Mouse (Mus musculus) MN1 (cell line): ENCODE measurements around the gene Foxn3.
A peak's percentile ranks its signal among the peaks of the same experiment; 100 is the strongest.
"Not testable (repeated sequence)": the region's sequence is repeated elsewhere in the genome, so short reads cannot be mapped to it uniquely, and the experiment has no call there.

Experiments
- DNase-seq: peaks from one replicate; pipeline ENCODE4 v3.0.0-alpha.2; 2016; ENCODE audit warnings: low spot score

The Foxn3 gene

DNA sequence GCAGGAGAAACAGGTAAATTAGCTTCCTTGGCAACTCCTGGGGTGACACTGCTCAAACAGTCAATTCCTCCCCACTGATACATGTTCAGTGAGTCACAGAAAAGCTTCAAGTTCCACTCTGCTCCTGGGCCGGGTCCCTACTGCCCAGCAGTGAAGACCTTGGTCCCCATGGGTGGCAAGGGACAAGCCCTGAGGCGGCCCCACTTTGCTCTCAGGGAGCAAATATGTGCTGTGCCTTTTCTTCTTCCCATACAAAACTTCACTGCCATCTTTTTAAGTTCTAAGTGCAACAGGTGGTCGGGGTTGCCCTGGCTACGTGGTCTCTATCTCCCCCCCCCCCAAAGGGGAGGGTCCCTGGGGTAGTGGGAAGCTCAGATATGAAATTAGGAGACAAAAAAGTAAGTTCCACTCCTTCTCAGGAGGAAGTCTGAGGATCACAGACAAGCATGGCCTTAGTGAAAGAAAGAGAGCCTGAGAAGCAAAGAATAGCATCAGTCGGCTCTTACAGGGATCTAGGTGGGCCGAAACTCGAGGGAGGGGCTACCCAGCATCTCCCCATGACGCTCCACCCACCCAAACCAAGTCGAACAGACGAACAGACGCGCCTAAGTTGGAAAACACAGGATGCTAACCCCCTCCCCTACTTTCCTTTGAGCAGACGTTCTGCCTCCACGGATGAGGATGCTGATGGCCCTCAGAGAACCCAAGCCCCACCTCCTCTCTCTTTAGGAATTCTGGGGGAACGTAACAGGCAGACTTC is 342.1 kb downstream of the Foxn3 start:
- DNase-seq = no peak

DNA sequence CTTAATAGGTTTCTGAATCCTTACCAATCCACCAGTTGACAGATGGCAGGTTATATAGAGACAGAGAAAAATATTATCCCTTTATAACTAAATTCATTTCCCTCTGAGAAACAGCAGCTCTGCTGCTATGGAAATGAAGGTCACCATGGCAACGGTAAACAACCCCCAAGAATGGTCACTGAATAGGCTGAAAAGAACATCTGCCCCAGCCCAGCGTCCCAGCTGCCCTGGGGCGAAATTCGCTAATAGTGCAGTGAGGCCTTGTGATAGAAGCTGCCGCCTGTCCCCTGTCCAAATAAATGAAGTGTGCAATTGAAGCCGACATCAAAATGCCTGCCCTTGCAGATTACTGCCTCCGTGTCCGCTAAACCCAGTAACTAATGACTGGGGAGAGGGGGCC is 343.0 kb downstream of the Foxn3 start:
- no peak for DNase-seq

DNA sequence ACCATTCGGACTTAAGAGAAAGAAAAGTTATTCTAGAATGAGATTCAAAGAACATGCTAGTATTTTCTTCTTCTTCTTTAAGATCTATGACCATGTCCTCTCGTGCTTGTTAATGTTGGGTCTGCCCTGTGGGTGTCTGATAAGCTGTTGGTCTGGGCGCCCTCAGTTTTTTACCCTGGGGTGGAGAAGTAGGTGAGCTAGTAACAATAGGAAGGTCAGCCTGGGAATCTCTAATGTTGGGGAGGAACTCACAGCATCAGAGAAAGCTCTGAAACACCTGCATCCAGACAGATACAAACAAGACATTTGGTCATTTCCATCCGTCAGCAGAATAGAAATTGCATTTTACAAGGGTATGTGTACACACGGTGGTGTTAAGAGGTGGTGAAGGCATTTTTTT is 343.6 kb downstream of the Foxn3 start:
- DNase-seq = no peak

DNA sequence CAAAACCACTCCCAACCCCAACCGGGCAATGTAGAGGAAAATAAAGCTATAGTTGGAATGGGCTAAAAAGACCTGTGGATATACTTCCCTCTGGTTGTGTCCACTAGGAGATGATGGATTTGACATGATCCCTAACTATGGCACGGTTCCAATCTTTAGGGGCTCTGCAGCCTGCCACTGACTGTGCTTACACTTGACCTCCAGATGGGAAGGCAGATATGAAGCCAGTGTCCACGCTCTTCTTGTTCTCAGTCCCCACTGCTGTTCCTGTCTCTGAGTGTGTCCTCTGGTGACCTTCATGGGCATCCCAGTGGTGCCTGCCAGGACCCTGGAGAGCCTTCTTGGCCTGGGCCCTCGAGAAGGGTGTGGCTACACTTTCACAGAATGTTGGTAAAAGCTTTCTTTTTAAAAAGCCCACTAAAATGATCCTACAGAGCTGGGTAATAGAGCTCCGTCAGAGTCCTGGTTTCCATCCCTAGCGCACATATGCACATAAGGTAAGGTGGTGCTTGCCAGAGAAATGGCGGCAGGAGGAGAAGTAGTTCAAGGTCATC is 346.2 kb downstream of the Foxn3 start:
- no peak for DNase-seq

DNA sequence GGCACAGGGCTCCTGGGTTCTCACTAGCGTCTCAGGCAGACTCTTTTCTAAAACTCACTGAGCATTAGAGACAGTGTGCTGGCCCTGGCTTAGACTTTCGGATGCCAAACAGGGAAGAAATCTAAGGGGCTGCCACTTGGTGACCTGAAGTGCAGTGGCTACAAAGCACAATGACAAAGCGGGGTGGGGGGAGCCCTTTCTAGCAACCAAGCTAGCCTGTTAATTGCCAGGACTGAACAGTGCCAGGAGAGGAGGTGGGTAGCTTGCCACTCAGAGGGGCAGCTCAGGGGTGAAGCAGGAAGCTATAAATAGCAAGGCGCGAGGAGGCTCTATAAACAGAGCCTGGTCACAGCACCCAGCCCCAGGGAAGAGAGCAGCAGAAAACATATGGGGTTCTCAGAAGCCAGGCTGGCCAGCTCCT is 347.0 kb downstream of the Foxn3 start:
- DNase-seq = no peak

DNA sequence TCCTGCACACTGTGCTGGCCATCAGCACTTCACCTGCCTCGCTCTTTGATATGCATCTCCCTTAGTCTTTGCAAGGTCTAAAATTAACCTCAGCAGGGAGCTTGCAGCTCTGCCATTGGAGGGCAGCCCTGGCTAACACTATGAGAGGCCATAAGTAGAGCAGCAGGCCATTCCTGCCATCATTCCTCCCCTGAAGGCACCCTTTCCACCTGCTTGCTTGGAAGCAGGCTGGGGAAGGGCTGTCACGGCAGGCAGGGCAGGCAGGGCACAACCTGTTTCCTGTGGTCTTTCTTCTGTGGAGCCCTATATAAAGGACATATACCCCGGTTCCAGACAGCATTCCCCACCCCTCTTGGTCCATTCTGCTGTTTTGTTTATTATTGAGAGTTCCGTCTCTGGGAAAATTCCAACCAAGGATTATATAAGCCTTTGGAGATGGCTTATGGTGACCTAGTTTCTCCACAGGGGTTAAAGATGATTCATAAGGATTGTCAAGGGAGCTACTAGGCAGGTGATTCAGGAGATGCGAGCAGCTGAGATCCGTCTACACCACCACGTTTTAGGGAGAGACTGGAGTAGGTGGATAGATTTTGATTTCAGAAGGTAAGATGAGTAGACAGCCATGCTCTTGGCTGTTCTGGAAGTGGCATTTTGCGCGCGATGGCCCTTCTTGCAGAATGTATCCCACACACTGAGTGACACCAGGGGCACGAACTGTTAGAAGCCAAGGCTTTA is 347.7 kb downstream of the Foxn3 start:
- DNase-seq = no peak

DNA sequence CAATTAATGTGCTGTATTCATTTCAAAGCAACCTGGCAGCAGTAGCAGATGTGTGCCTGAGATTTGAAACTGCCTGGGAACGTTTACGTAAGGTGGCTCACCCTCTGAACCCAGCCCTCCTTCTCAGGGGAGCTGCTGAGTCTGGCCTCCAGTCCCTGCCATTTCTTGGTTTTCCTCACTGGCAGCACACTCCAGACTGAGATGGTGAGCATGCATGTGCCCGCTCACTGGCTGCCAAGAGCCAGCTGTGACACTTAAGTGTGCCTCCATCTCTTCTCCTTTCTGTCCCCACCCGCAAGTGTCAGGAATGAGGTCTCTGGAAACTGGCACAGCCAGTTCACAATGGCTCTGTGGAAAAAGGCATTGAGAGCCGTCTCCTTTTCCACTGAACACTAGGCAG is 349.3 kb downstream of the Foxn3 start:
- no peak for DNase-seq

DNA sequence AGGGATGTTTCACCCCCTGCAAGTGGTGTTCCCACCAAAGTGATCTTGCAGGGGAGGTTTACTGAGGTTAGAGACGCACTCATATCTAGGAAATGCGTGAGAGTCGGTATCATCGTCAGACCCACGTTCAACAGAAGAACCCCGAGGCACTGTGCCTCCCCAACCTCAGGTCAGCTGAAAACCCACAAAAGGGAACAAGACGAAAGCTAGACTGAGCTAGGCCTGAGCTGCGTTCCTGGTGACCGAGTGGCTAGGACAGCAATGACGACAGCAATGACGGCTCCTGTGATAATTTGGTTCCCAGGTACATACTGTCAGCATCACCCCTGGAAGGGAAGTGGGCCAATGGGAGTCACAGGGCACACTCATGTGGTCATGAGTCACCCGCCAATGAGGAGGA is 350.2 kb downstream of the Foxn3 start:
- DNase-seq = no peak

DNA sequence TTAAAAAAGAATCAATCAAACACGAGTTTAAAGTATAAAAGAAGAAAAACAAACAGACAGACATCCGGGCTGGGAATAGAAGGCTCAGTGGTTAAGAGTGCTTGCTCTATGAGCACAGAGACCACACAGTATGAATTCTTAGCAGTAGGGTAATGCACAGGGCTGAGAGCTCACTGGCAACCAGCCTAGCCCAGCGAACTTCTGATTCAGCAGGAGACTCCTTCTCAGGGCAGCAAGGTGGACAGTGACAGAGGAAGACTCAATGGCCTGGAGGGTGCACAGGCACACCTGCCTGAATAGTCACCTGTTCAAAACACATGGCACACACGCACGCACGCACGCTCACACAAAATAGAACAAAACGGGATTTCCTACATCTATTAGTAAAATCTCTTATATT is 353.6 kb downstream of the Foxn3 start:
- no peak for DNase-seq

DNA sequence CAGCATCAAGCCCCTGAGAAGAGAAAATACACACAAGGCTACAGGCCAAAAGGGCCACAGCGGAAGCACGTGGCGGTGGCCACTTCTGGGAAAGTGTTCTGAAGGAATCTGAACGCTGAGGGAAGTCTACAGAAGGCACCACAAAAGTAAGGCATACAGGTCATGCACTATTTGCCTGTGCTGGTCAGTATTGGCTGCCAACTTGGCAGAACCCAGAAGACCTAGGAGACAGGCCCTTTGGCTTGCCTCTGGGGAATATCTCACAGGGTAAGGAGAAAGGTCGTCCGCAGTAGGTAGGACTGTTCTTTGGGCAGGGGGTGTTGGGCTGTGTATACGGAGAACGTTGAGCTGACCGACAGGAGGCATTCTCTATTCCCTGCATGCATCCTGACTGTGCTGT is 355.1 kb downstream of the Foxn3 start:
- no peak for DNase-seq

DNA sequence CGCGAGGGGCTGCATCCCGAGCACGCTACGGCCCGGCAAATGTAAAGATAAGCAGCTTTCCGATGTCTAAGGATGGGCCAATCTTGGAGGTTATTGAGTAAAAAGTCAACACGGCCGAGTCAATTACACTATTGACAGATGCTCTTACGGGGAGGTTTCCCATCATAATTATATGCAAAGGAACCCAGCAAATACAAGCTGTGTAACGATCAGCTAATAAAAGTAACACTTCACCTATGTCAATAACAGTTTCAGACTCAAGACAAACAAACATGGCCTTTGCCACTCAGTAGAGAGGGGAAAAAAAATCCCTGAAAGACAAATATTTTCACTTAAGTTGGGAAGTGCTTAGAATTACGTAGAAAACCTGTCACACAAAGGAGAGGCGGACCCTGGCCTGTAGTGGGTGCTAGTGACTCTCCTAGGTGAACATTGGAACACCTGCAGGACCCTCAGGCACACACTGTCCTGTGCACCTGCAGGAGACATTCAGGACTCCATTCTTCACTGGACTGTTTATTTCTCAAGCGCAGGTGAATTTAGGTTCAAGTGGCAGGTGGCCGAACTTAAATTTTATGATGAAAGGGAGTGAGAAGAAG is 356.3 kb downstream of the Foxn3 start:
- no peak for DNase-seq

DNA sequence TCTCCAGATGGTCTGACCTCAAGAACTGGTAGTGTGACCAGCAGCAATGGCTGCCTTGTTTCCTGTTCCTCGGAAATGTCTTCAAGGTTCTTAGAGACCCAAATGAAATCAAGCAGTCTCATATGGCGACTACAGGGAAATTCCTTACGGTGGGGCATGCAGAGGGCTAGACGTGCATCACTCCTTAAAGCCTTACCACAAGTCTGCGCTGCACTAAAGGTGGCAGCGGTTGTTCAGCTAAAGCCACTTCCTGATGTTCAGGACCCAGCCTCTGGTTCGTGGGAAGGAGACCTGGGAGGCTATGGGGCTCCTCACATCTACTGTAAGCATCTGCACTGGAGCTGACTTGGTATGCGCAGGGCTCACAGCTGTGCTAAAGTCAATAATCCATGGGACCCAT is 357.6 kb downstream of the Foxn3 start:
- no peak for DNase-seq

DNA sequence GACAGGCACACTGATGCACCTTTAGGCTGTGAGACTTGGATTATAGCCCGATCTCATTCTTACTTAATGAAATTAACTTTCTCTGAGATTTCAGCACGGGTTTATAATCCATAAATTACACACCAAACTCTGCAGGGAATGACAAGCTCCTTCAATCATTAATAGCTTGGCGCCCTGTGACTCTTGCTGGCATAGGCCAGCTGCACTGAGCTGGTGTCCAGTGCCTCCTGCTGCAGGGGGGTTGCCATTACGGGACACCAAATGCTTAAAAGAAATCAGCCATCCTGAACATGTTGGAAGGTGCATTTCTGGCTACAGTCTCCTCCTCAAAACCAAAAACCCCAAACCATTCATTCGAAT is 364.3 kb downstream of the Foxn3 start:
- DNase-seq = peak; percentile 29

DNA sequence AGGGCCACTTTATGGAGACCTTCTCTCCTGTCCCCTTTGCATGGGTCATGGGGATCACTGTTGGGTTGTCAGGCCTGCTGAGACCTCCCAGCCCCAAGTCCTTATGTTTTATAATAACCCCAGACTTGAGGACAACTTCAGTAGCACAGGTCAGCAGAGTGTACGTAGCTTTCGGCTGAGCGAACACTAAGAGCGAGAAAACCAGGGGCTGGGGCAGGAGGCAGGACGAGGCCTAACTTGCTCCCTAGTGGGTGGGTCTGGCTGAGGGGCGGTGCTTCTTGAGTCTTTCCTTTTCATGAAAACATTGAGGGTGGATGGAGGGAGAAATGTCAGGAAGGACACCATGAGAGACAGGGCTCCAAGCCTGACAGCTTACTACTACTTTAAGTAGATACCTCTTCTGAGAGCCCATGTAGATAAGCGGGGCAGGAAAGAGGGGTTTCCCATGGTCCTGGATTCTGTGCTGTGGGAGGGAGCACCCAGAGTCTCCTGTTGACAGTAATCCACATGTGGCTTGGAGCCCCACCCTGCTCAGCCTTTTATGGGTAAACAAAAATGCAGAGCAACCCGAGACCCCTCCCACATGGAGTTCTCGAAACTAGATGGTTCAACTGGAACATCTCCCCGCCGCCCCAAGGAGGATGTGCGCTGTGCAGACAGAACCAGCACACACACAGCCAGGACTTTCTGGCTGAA is 364.8 kb downstream of the Foxn3 start:
- no peak for DNase-seq

DNA sequence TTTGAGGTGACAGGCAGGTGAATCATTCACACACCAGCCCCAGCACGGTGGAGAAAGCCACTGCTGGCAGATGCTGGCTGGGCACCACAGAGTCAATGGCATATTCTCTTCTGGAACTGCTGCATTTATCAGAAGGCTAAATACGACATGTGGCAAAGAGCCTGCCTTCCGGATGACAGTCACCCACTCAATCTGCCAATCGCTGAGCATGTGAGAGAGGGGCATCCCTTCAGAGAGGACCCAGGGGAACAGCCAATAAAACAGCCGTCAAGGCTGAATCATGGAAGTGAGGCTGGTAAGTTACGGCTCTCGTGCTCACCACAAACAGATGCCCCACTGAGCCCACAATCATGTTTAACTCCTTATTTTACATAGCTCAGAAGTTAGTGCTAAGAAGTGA is 366.4 kb downstream of the Foxn3 start:
- DNase-seq = no peak

DNA sequence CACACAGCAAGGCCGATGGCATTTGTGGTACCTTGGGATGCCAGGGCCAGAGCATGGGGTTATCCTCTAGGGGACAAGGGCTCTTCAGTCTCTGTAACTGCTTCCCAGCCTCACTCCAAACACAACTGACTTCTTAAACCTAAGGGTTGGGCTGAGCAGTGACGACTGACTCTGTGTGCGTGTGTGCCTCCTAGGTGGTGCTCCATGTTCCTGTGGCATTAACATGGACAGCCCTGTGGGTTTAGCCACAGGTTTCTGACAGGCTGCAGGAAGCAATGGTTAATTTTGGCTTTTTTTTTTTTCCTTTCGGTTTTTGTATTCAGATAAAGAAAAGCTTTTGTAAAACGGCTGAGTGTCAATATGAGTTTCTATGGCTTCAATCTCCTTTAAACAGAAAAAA is 367.7 kb downstream of the Foxn3 start:
- DNase-seq = no peak

DNA sequence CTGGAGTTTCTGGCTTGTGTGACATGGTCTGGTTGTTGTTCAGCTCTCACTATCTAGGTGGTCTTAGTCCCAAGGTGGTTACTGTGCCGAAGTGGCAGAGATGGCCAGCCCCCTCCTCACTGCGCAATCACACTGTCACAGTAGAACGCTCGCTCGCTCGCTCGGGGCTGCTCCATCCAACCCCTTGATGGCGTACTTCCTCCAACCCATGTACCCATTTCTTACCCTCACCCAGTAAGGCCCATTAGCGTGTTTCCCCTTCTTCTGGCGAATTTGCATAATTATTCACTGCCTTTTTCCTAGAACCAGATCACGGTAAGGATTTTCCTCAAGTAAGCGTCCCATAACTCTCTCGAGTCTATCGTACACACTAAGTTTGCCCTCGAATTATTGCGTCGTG is 369.3 kb downstream of the Foxn3 start:
- DNase-seq = not testable (repeated sequence)

DNA sequence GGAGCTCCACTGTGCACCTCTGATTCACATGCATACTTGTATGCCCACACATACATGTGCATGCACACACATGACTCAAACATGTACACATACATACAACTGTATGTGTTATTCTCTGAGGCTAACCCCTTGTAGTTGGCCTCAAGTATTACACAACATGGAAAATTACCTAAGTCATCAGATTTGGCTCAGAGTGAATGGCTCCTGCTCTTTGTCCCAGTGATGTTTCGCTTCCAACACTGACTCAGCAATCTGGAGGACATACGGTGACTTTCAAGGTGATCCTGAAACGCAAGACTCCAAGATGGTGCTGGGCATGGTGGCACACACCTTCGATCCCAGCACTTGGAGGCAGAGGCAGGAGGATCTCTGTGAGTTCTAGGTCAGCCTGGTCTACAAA is 375.7 kb downstream of the Foxn3 start:
- DNase-seq = no peak

DNA sequence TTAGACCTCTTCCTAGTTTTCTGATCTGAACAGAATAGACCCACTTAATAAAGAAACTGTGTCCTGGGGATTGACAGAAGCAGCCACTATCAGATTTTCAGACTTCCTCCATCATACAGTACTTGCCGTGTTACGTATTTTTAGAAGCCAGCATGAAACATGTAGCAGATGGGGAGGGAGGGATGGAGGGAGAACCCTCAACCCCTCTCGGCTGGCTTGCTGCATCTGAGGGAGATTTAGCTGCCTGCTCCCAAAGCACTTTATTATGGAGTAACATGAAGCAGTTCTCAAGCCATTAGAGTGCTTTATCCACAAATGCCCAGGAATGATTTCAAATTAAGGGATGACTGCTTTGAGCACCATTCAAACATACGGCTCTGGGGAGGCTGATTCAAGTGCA is 377.1 kb downstream of the Foxn3 start:
- DNase-seq = no peak

DNA sequence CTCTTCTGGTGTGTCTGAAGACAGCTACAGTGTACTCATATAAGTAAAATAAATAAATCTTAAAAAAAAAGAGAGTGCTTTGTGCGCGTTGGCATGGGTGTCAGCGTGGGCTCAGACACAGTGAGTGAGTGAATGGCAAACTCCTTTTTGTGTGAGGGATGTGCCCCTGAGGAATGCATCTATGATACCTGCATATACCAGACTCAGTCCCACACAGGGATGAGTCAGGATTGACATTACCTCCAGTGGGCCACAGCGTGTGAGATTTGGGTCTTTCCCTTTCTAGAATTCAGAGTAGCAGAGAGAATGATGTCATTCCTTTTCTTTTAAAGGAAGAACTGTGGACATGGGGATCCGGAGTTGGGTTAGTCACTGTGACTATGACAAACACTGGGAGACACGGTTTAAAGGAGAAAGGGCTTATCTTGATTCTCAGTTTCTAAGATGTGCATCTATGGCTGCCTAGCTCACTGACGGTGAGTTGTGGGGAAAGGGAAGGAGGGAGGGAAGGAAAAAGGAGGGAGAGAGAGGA is 380.1 kb downstream of the Foxn3 start:
- no peak for DNase-seq

DNA sequence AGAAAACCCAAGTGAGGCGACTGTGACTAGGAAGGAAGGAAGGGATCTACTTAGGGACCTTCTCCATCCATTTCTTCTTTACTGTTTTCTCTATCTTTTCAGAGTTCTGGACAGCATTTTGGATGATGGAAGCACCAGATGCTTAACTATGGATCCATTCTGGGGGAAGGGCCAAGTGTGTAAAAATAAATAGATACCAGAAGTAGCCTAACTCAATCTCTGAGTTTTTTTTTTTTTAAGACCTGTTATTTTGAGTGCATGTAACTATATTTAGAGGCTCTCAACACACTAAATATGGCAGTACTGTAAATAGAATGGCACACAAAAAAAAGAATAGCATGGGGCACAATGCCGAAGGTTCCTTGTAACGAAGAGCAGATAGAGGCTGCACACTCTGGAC is 381.0 kb downstream of the Foxn3 start:
- no peak for DNase-seq

DNA sequence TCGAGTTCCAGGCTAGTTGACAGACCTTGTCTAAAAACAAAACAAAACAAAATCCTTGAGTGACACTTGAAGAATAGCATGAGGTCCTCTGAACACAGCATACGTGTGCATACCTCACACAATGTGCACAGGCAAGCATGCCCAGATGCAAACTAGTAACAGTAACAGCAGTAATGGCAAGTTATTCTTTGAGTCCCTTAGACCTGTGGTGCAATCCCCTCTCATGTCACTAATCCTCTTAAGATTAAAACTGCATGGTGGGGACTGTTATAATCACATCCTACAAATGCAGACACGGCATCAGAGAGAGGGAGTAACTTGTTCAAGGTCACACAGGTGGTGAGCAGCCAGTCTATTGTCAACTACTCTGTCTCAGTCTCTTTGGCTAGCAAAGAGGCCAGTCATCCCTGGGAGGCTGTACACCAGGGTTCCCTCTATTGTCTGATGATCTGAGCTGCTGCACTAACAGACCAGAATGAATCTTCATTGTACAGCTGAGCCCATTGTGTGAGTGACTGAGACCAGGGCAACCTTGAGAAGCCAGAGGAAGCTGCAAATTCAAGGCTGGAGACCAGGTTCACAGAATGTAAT is 383.1 kb downstream of the Foxn3 start:
- DNase-seq = no peak
